Mouse (Mus musculus): ENCODE data around the gene Ap5z1.

The Ap5z1 gene

DNA sequence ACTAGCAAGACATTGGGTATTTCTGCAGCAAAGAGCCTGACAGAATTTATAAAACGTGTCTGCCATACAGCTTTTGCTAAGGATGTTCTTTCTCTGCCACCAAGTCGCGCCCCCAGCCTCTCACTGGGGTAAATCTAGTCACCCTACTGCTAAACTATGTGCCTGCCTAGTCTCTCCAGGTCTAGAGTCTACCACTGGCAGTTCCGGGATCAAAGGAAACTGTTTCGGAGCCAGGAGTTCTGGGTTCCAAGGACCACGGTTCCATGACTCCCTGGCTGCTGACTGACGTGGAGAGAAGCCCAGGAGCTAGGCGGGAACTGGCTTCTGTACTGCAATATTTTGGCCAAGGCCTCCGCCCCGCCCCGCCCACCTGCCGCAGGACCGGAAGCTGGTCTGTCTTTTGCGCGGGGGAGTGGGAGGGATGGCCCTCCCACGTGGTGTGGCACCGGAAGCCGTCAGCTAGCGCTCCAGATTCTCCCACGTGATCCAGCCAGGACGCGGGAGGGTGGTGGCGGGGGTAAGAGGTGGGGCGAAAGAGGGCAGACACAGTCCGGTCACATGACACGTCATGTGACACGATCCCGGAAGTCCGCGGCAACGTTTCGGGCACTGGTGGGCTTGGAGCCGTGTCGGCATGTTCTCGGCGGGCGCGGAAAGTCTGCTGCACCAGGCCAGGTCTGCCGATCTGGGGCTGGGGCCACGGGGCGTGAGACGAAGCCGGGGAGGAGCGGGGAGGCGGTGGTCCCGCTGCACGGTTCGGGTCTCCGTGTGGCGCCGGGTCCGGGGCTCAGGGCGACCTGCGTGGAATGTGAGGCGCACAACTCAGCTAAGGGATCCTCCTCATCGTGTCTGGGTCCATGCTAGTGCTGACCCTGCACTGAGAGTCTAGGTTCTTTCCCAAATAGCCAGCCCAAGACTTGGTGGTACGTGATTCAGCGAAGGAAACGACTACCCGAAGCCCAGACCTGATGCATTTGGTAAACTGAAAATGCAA is at the start of gene Ap5z1:
Ap5z1 (plus strand) TSS at position 484 of the 994 bp plus-strand sequence.
- peak; percentile 98 for DNase-seq (ENCODE audit: low read depth)

DNA sequence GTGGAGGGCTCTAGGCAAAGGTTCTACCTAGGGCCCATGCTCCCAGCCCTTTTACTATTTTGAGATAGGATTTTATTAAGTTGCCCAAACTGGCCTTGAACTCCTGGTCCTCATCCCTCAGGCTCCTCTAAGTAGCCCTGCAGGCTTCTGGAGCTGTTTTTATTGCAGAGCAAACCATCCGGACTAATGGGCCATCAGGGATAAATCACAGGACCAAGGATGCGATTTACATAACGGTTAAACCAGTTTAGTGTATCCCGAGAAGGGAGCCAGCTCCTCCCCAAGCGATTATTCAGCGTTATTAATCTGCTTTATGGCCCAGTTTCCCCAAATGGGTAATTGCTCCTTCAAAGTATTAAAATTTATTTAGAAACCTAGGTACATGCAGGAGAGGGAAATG is 48.3 kb upstream of the Ap5z1 start:
- no peak for DNase-seq (ENCODE audit: low read depth)

DNA sequence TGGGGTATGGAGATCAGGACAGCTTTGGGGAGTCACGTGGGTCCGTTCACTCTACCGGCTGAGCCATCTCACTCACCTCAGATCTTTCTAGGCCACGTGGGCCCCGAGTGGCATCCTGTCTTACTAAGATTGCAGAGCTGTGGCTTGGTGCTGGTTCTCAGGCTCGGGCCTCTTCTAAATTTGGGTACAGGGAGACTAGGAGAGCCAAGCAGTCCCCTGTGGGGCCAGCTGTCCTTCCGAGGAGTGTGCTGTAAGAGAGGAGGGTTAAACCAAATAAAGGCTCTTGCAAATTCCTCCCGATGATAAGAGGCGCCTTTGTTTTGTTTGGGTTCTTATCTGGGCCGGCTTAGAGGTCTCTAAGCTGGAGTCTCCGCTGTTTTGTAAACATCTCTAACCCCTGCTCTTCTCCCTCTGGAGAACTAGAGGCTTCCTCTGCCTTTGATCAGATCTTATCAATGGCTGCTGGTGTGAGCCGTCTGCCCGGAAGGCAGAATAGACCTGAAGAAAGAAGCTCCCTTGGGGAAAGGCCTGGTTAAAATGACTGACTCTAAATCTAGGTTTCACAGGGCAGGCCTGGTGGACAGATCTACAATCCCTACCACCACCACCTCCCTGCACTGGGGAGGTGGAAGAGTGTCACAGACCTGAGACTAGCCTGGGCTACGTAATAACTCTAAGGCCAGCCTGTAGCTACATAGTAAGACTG is 47.5 kb upstream of the Ap5z1 start:
- DNase-seq (ENCODE audit: low read depth) = no peak

DNA sequence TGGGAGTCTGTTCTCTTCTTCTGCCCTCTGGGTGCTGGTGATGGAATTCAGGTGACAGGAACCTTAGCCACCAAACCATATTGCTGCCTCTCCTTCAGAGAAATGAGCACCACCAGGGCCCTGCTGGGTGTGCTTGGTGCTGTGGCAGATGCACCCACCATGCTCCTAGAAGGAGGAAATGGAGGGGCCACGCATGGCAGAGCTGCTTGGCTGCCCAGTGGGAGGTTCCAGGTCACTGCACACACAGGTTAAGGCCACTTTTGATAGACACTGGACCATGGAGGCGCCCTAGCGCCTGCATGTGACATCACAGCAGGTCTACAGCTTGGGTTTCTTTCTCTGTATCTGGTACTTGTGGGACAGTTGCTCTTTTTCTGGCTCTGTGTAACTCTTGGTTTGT is 46.6 kb upstream of the Ap5z1 start:
- DNase-seq (ENCODE audit: low read depth) = no peak

DNA sequence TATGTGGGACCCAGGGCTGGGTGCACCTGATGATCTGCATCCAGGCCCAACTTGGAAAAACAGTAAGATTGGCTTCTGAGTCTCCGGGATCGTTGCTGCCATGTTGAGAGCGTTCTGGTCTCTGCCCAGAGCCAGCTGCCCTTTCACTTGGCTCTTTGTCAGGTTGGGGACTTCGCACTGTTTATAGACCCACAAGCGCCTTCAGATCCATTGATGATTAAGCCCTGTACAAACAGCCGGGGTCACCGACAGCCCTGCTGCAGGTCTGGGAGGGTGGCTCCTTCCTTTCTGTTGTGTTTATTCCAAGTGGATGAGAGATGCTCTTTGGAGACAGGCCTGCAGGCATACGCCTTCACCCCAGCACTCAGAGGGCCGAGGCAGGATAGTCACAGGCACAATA is 45.9 kb upstream of the Ap5z1 start:
- no peak for DNase-seq (ENCODE audit: low read depth)

DNA sequence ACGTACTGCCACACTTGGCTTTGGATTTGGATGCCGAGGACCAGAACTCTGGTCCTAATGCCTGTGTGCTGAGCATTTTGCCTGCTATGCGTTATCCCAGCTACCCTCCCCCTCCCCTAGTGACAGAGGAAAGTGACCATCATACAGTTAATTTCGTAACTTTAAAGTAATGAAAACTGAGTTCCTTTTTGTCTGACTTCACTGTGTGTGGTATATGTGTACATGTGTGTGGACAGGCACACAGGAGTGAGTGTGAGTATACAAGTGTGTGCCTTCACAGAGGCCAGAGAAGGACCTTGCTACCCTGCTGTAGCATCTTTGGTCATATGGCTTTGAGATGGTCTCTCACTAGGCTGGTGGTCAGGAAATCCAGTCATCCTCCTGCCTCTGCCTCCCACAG is 45.3 kb upstream of the Ap5z1 start:
- no peak for DNase-seq (ENCODE audit: low read depth)

DNA sequence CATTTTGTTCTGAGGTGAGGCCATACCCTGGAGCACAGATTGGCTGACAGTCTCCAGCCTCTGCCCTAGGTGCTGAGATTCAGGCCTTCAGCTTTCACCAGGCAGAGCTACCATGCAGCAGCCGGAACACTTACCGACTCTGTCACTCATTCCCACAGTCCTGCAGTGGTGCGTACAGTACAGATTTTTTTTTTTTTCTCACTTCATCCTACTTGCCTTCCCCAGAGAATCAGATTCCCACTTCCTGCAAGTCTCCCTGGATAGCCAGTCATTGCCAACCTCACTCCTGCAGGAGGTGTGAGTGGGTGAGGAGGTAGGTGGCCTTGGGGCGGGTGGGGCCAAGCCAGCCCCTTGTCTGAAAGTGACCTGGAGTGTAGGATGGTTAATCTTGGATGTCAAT is 43.4 kb upstream of the Ap5z1 start:
- no peak for DNase-seq (ENCODE audit: low read depth)

DNA sequence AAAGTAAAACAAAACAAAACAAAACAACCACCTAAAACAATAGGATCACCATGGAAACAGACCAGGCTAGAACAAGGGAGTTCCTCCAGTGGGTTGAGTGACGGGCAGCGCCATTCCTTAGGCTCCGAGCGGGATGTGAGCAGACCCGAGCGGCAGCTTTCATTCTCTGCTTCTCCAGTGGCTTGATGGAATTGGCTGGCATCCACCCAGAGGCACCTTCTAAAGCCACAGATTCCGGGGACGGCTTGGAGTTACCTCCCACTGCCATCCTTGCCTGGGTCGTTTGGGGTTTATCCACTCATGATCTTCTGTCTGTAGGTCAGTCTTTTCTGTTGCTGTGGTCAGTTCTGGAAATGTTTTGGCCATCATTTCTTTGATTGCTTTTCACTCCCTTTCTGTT is 42.8 kb upstream of the Ap5z1 start:
- no peak for DNase-seq (ENCODE audit: low read depth)

DNA sequence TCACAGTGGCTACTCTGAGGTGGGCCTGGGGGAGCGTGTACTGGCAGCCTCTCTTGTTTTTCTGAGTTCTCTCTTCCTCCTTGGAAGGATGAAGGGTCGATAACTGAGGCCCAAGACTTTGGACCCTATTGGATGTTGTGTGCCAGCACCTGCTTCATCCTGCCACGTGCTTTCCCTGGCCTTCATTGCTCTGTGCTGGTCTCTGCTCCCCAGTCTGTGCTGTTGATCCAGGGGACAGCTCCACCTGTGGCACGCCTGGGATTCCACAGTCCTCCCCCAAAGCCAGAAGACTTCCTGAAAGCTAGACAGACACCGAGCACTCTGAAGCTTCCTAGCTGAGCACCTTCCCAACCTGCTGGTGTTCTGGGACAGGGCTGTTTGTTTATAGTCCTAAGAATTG is 41.9 kb upstream of the Ap5z1 start:
- no peak for DNase-seq (ENCODE audit: low read depth)

DNA sequence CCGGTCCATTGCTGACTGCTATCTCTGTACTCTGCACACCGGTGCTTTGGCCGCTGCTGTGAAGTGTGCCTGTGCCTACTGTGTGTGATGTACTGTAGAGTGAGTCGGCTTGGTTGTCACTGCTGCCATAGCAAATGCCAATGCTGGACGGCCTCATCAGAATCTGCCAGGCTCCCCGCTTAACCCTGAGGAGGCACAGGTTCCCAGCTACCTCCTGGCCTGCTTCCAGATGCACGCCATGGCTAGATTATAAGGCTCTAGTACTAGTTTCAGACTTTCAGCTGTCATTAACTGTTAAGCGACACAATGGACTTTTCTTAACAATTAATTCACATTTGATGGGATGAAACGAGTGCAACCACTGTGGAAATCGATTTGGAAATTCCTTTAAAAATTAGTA is 40.6 kb upstream of the Ap5z1 start:
- no peak for DNase-seq (ENCODE audit: low read depth)

DNA sequence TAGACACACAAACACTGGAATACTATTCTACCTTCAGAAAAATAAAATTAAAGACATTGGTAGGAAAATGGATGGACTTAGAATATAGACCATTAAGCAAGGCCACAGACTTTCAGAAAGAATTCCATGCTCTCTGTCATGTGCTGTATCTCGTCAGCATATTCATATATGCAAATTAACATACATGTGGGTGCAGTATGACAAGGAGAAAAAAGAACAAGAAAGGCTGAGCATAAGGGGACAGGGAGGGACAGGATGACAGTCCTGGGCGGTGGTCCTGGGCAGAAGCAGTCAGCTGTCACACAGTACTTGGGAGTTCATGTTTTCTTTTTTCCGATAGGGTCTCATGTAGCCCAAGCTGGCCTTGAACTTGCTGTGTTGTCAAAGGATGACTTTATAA is 40.0 kb upstream of the Ap5z1 start:
- DNase-seq (ENCODE audit: low read depth) = no peak

DNA sequence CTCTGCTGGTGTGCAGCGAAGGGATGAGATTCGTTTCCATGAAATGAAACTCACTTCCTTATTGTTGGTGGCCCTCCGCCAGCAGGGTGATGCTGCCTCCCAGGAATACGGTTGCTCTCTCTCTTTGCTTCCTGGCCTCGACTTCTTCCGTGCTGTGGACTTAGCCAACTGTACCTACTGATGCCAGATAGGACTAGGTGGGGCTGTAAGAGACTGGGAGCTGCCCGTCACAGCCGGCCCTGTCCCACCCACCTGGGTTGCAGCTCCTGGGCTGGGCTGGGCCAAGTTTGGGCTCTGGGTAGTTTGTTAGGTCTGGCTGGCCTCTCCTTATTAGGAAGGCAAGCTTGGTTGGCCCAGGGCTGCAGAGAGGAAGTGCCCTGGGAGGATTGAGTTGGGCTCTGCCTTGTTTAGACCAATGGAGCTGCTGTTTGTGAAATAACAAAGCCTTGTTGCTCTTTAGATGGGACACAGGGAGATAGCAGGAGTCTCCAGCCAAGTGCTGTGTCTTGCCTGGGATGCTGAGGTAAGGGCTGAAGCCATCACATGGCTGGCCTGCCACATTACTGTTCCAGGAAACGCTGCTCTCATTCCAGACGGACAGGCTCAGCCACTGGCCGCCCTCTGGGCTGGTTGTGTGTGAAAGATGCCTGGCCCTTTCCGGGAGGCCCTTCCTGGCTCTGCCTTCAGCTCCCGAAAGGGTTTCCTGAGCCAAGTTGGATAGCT is 39.0 kb upstream of the Ap5z1 start:
- DNase-seq (ENCODE audit: low read depth) = peak; percentile 68

DNA sequence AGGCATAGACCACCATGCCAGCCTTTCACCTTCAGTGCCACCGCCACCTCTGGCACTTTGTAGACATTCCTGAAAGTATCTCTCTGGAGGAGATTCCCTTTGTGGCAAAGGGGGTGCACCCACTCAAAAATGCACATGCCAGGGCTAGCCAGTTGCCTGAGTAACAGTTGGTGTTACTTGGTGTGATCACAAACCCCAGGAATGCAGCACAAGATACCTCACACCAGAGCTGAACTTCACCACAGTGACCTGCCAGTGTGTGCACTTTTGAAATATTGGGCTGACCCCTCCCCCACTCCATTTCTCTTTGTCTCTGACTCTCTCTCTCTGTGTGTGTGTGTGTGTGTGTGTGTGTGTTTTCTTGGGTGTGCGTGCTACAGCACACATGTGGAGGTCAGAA is 37.3 kb upstream of the Ap5z1 start:
- DNase-seq (ENCODE audit: low read depth) = peak; percentile 70

DNA sequence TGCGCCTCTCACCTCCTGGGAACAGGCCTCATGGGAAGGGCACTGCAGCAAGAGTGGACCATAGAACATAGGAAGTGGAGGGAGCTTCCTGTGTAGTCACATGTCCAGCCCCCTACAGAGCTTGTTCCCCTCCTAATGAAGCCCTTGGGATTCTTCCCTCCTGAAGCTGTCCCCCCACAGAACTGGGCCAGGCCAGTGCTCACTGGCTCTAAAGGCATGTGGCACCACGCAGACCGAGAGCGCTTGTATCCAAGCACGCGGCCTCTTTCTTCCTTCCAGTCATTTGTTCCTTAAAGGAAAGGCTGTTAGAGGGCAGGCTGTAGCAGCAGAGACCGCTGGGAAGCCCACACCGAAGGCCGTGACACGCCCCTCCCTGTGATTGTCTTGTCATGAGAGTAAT is 35.9 kb upstream of the Ap5z1 start:
- DNase-seq (ENCODE audit: low read depth) = no peak

DNA sequence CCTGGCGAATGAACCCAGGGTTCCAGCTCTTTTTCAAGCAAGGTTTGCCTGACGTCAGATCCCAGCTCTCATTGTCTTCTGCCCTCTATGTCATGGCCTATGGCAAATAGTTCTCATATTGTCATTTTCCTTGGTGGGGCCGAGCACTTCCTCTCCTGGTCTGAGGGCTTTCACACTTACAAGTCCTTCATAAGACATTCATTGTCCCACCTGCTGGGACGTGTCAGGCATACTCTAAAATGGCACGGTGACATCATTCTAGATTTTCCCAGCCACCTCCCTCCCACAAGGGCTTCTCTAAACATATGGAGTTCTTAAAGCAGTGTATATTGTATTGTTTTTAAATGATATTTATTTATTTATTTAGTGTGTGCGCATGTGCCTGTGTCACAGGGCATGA is 35.1 kb upstream of the Ap5z1 start:
- no peak for DNase-seq (ENCODE audit: low read depth)

DNA sequence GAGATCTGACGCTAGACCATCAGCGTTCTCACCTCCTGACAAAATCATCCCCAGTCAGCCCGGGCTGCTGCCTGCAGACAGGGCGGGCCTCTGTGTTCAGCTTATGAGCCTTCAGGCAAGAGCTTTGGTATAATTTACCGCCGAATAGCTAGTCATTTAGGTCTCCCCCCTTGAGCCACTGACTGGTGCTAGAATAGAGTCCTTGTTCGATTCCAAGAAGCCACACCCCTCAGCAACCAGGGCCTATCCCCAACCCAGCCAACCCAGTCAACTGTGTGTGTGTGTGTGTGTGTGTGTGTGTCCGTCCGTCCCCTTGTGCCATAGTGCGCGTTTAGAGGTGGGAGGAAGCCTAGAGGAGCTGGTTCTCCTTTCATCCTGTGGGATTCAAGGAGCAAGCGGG is 32.7 kb upstream of the Ap5z1 start:
- no peak for DNase-seq (ENCODE audit: low read depth)

DNA sequence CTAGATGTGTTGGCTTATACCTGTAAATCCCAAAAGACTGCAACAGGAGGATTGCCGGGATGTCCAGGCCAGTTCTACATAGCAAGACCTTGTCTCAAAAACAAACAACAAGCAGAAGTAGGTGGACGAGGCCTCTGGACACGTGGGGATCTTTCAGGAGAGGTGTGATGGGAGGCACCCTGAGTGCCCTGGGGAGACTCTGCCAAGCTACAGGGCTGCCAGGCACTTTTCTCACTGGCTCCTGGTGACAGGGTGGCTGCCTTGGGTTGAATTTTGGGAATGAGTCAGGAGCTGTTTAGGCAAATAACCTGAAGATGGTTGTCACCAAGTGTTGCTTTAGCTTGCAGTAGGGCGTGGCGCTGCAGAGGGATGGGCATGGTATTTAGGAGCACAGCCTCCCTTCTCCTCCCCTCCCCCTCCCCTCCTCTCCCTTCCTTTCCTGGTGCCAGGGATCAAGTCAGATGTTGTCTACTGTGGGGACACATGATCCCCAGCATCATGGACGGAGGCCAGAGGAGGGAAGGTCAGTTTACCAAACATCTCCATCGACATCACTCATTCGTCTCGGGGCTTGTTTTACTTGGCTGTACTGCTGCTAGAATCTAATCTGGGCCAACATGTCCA is 31.8 kb upstream of the Ap5z1 start:
- DNase-seq (ENCODE audit: low read depth) = peak; percentile 74

DNA sequence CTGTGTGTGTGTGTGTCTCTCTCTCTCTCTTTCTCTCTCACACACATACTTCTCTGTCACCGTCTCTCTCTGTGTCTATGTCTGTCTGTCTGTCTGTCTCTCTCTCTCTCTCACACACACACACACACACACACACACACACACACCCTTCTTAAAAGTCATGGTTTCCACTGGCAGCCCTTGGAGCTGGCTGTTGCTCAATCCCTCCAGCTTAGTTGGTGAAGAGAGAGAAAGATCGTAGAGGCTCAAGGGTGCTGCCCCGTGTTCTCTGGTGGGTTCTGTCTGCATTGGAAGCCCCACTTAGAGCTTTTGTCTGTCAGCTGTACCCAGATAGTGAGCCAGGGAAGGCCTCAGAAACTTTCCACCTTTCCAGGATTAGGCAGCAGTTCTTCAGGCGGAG is 31.0 kb upstream of the Ap5z1 start:
- DNase-seq (ENCODE audit: low read depth) = peak; percentile 48

DNA sequence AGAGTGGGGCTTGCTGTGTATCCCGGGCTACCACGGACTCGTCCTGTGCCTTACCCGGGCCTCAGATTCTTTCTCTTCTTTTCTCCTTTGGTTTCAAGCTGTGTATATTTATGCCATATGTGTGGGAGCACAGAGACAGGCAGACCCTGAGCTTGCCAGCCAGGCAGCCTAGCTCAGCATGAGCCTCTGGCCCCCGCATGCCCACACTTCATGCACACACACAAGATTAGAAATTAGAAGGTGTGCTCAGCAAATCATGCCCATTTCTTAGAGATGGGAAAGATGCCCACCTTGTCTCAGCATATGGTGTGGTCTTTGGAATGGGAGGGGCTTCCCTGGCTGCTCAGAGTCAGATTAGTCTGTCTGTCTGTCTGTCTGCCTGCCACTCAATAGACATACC is 29.7 kb upstream of the Ap5z1 start:
- no peak for DNase-seq (ENCODE audit: low read depth)

DNA sequence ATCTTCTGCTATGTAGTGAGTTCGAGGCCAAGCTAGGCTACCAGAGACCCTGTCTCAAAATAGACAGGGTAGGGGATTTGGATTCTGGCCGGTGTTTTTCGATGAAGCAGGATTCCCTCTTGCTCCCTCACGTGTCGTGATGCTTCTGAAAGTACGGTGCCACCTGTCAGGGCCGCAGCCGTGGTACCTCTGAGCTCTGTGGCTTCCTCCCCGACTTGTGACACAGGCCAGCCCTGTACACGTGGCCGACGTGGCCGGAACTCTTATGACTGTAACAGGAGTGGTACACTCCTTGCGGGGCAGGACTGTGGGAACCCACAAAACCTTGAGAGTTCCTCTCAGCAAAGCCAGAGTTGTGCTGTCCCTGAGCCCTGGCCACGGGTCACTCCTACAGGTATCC is 28.0 kb upstream of the Ap5z1 start:
- DNase-seq (ENCODE audit: low read depth) = no peak

DNA sequence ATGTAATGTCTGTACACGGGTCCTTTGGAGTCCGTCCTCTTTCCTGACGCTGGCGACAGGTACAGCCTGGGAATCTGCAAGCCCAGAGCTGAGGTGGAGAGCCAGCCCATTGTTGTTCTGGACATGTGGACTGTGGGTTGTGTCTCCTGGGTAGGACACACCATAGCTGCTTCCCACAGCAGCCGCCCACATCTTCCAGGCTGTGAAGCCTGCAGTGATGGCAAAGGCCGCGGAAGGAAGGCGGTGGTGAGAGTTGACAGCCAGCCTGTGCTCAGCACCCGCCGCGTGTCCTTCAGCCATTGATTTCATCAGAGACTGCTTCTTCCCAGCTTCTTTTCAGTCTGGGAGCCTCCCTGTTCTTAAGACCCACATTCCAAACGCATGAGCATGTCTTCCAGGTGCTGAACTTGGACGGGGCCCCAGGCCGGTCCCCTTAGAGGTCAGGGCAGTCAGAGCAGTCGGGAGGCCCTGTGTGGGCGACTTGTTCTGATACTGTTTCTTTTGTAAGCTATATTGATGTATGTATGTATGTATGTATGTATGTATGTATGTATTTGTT is 25.3 kb upstream of the Ap5z1 start:
- no peak for DNase-seq (ENCODE audit: low read depth)

DNA sequence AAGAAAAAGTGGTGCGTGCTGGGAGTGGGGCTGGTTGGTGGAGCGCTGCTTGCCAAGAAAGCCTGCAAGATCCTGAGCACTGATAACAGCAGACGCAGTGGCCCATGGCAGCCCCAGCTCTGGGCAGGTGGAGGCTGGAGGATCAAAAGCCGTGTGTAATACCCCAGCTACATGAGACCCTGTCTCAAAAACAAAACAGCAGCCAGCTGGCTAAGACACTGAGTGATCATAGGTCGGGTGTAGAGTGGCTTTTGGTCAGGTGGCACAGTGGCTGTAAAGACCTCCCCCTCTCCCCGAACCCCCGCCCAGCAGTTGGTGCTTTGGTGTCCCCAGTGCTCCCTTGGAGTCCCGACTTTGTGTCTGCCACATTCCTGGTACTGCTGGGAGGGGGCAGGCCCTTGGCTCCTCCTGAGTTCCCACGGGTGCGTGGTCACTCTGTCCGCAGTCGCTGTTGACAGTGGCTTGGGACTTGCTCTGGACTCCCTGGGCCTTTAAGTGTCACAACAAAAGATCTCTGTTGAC is 23.8 kb upstream of the Ap5z1 start:
- DNase-seq (ENCODE audit: low read depth) = peak; percentile 42

Measured in NIH3T3 (cell line).